Mouse (Mus musculus): Measurements from ENCODE around the gene Cyp2d11.

- no peak for TF ChIP-seq CTCF (IDR thresholded peaks at IDR 0.05; ENCODE audit: extremely low read depth, insufficient read depth, insufficient read length, insufficient replicate concordance)
- TF ChIP-seq POLR2A (IDR thresholded peaks at IDR 0.05; ENCODE audit: low read depth, low read length): no peak
These were observed 29.1 kb upstream of the Cyp2d11 start for GRCm38 (mm10) chr15:82422935-82423334.
